Mouse (Mus musculus): ENCODE measurements around the gene Mtmr2. TPM values are rescaled to one million over a fixed set of nuclear protein-coding genes. Genes with fewer than 3 reads are reported as not detected.

Gene Mtmr2
- polyA plus RNA-seq, 1 experiment from 2014 or later: 49.8 TPM

GRCm38 (mm10) chr9:13848481-13849480 is 100.6 kb downstream of the Mtmr2 start:
- Histone ChIP-seq H3K9me3 (replicated peaks) (no peaks in the 10 kb centered on the region), H3K27me3 (replicated peaks) (no peaks in the 10 kb centered on the region), H3K4me2 (no peak overlapping the region), H3K36me3 (peaks cover 12% of the 10 kb centered on the region), H3K4me1 (no peaks in the 10 kb centered on the region), H3K27ac (replicated peaks) (no peak overlapping the region), H3K9ac (replicated peaks) (no peak overlapping the region), H3K4me3 (replicated peaks) (no peak overlapping the region)
- ATAC-seq (ENCODE audit: low FRiP score): peak; percentile 90
- WGBS: 82% methylated on average over 10 of the region's 10 CpGs

- Histone ChIP-seq H3K27me3 (replicated peaks) (no peaks in the 10 kb centered on the region), H3K4me3 (replicated peaks) (no peak overlapping the region), H3K4me1 (no peaks in the 10 kb centered on the region), H3K9ac (replicated peaks) (no peak overlapping the region), H3K36me3 (no peaks in the 10 kb centered on the region), H3K9me3 (replicated peaks) (no peaks in the 10 kb centered on the region), H3K27ac (replicated peaks) (no peak overlapping the region), H3K4me2 (no peak overlapping the region)
- no peak for ATAC-seq (ENCODE audit: low FRiP score)
- 74% methylated on average over 3 of the region's 3 CpGs for WGBS
Measured at GRCm38 (mm10) chr9:13853876-13854275, 105.7 kb downstream of the Mtmr2 start.

Other genes with a start within 250 kb of the Mtmr2 start
- 33.5 and 44.1 TPM in 2 replicates for gene Cep57, start 78.7 kb downstream of the Mtmr2 start, polyA plus RNA-seq (2015; fragmentation: Nextera tagmentation; extraction: Ambion mirVana)
- gene Fam76b, start 79.3 kb downstream of the Mtmr2 start, polyA plus RNA-seq (2015; fragmentation: Nextera tagmentation; extraction: Ambion mirVana): 15.5 and 17.3 TPM in 2 replicates

Data from neural tube, embryonic 15.5 days (tissue).